Mouse (Mus musculus) thymus, adult 2 months (tissue): ENCODE measurements at regions not wholly inside any gene's neighbourhood (a gene's known extent, or its start where the extent isn't known, plus 50 kb on each side); places are given as distances from the start of the nearest gene placed in this dataset.

Source experiments
- DNase-seq: peaks from one replicate; pipeline ENCODE4 v3.0.0; 2021
- H3K27ac ChIP-seq: fragments of 200-500 bp; 2 replicates; pipeline ENCODE4 v1.5.1; 2012; ENCODE audit warnings: low read length, control low read depth; ENCODE audit not compliant: control insufficient read depth, insufficient read depth
- H3K27me3 ChIP-seq: fragments of 200-500 bp; 2 replicates; pipeline ENCODE4 v1.6.1; 2012; ENCODE audit warnings: mild to moderate bottlenecking, low read length, moderate library complexity, mixed read lengths; ENCODE audit not compliant: control insufficient read depth, insufficient read depth
- H3K36me3 ChIP-seq: fragments of 200-500 bp; 2 replicates; pipeline ENCODE4 v1.6.1; 2012; ENCODE audit warnings: mild to moderate bottlenecking, low read length, moderate library complexity; ENCODE audit not compliant: control insufficient read depth, insufficient read depth
- H3K4me1 ChIP-seq: fragments of 200-500 bp; replicated peaks from 2 replicates; pipeline ENCODE4 v1.6.1; 2012; ENCODE audit warnings: low read length; ENCODE audit not compliant: control insufficient read depth, insufficient read depth
- H3K4me3 ChIP-seq: fragments of 200-500 bp; 2 replicates; pipeline ENCODE4 v1.5.1; 2012; ENCODE audit warnings: mild to moderate bottlenecking, low read length, control low read depth, moderate library complexity; ENCODE audit not compliant: control insufficient read depth, insufficient read depth
- CTCF ChIP-seq: fragments of 200-500 bp; IDR thresholded peaks from 2 replicates; pipeline ENCODE4 v1.5.1; 2012; ENCODE audit warnings: mild to moderate bottlenecking, control low read depth, low read length, moderate library complexity, borderline replicate concordance; ENCODE audit not compliant: control insufficient read depth, poor library complexity, insufficient read depth; ENCODE audit errors: extremely low read depth
- POLR2A ChIP-seq: fragments of 200-500 bp; IDR thresholded peaks from 2 replicates; pipeline ENCODE4 v1.6.1; 2012; ENCODE audit warnings: mild to moderate bottlenecking, low read length, control low read depth, moderate library complexity; ENCODE audit not compliant: control insufficient read depth, poor library complexity, insufficient read depth; ENCODE audit errors: extremely low read depth
- WGBS: fragments of 180-500 bp; shearing (Covaris S2); methylation state at CpG from one replicate; pipeline ENCODE4 v1.1.7; 2018; 5-methylcytosine and 5-hydroxymethylcytosine counted together

DNA sequence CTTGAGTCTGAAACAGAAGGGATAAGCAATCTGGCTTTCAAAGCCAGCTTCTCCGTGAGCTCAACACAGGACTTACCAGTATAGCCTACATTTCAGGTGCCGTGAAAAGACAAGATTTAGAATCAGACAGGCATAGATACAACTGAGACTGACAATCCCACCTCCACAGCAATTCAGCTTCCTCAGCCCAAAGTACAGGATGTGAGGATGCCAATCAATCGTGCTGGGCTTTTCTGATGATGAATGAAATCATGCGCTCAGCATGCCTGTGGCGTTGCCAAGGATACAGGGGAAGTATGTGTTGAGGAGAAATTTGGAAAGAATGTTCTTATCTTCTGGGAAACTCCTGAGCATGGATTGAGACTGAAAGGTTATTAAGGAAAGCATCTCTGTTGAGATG lies 50.4 kb upstream of the Thbs1 start:
- TF ChIP-seq CTCF (no peak), POLR2A (no peak)
- Histone ChIP-seq H3K27ac (no peak overlapping the region), H3K36me3 (no peaks in the 10 kb centered on the region), H3K4me1 (no peaks in the 10 kb centered on the region), H3K27me3 (no peaks in the 10 kb centered on the region), H3K4me3 (no peak overlapping the region)
- no peak for DNase-seq
- WGBS, result 93% methylated on average over 5 of the region's 5 CpGs
